Mouse (Mus musculus) cerebellum, postnatal 10 days (tissue): ENCODE results near the gene Vmn1r169.
"Not testable (repeated sequence)": the region's sequence is repeated elsewhere in the genome, so short reads cannot be mapped to it uniquely, and the experiment has no call there.

ENCODE experiments used
- DNase-seq, 2 experiments: peaks; one replicate each; pipeline ENCODE4 v3.0.0; 2021; ENCODE audit warnings: mixed read lengths in 2 of 2

Gene Vmn1r169

GRCm38 (mm10) chr7:23575226-23575625 lies at the start of gene Vmn1r169:
Gene Vmn1r169 (plus strand): TSS chr7:23575526.
- not testable (repeated sequence) for DNase-seq

GRCm38 (mm10) chr7:23539432-23539831 lies 35.9 kb upstream of the Vmn1r169 start, which contains the start of gene Vmn1r168:
Gene Vmn1r168 (plus strand): TSS chr7:23539732.
- not testable (repeated sequence) for DNase-seq

GRCm38 (mm10) chr7:23605875-23606274 lies 30.5 kb downstream of the Vmn1r169 start, which contains the start of gene Vmn1r170:
Gene Vmn1r170 (plus strand): TSS chr7:23606175.
- DNase-seq: not testable (repeated sequence)
